Mouse (Mus musculus): ENCODE data around the gene Nup133.

GRCm38 (mm10) chr8:123981674-123982073 is 32.6 kb upstream of the Nup133 start:
- TF ChIP-seq POLR2A (IDR thresholded peaks at IDR 0.05; ENCODE audit: extremely low read depth, insufficient read depth, low read length) (no peak), CTCF (IDR thresholded peaks at IDR 0.05; ENCODE audit: extremely low read depth, insufficient read depth, low read length) (no peak)
